Mouse (Mus musculus) forebrain, embryonic 15.5 days (tissue): Measurements from ENCODE around the gene Tfip11. TPM values are rescaled to one million over a fixed set of nuclear protein-coding genes. Genes with fewer than 3 reads are reported as not detected.
A peak's percentile ranks its signal among the peaks of the same experiment; 100 is the strongest.
"Not testable (repeated sequence)": the region's sequence is repeated elsewhere in the genome, so short reads cannot be mapped to it uniquely, and the experiment has no call there.

Experiments
- ATAC-seq: fragments of 200-750 bp; cut with Nextera tagmentation; replicated peaks from 2 replicates; pipeline ENCODE4 v1.8.0; 2017; ENCODE audit warnings: mild to moderate bottlenecking, moderate TSS enrichment, moderate library complexity
- H3K27ac ChIP-seq: fragments of 300-500 bp; sonication (generic); replicated peaks from 2 replicates; pipeline ENCODE4 v1.5.1; 2015; ENCODE audit warnings: mild to moderate bottlenecking, inconsistent platforms
- H3K27me3 ChIP-seq: fragments of 300-500 bp; sonication (generic); 2 replicates; pipeline ENCODE4 v1.6.1; 2015; ENCODE audit warnings: inconsistent platforms
- H3K36me3 ChIP-seq: fragments of 300-500 bp; sonication (generic); 2 replicates; pipeline ENCODE4 v1.6.1; 2015; ENCODE audit warnings: mild to moderate bottlenecking, inconsistent platforms
- H3K4me1 ChIP-seq: fragments of 300-500 bp; sonication (generic); 2 replicates; pipeline ENCODE4 v1.6.1; 2015; ENCODE audit warnings: inconsistent platforms
- H3K4me2 ChIP-seq: fragments of 300-500 bp; sonication (generic); replicated peaks from 2 replicates; pipeline ENCODE4 v1.6.1; 2015; ENCODE audit warnings: mild to moderate bottlenecking, inconsistent platforms
- H3K4me3 ChIP-seq: fragments of 300-500 bp; sonication (generic); 2 replicates; pipeline ENCODE4 v1.5.1; 2015; ENCODE audit warnings: mild to moderate bottlenecking, inconsistent platforms
- H3K9ac ChIP-seq: fragments of 300-500 bp; sonication (generic); replicated peaks from 2 replicates; pipeline ENCODE4 v1.6.1; 2015; ENCODE audit warnings: mild to moderate bottlenecking, inconsistent platforms
- H3K9me3 ChIP-seq: fragments of 300-500 bp; sonication (generic); 2 replicates; pipeline ENCODE4 v1.6.1; 2016; ENCODE audit warnings: inconsistent platforms
- WGBS: fragments of 180-500 bp; shearing (Covaris S2); methylation state at CpG from one replicate; pipeline ENCODE4 v1.1.7; 2015; ENCODE audit warnings: mixed read lengths; 5-methylcytosine and 5-hydroxymethylcytosine counted together
- polyA plus RNA-seq: library from polyadenylated mRNA; unstranded; fragments of >200 nt; fragmentation: Nextera tagmentation; extraction: Ambion mirVana; gene quantifications from 2 replicates; pipeline ENCODE4 v1.2.1, GENCODE M21; 2015

Gene Tfip11
- polyA plus RNA-seq, 1 experiment from 2014 or later = 34.4 TPM

GRCm38 (mm10) chr5:112305842-112306241 lies 20.3 kb upstream of the Tfip11 start:
- no peak for ATAC-seq
- no peak overlapping the region for H3K9ac ChIP-seq
- no peak overlapping the region for H3K27ac ChIP-seq
- no peaks in the 10 kb centered on the region for H3K4me1 ChIP-seq
- no peaks in the 10 kb centered on the region for H3K27me3 ChIP-seq
- H3K4me2 ChIP-seq = no peak overlapping the region
- H3K4me3 ChIP-seq = no peak overlapping the region
- no peaks in the 10 kb centered on the region for H3K9me3 ChIP-seq
- WGBS = 65% methylated on average over 5 of the region's 5 CpGs
- H3K36me3 ChIP-seq = peaks cover 15% of the 10 kb centered on the region

GRCm38 (mm10) chr5:112313222-112313885 lies 12.8 kb upstream of the Tfip11 start:
- 52% methylated on average over 11 of the region's 11 CpGs for WGBS
- Histone ChIP-seq H3K27me3 (no peaks in the 10 kb centered on the region), H3K36me3 (peaks cover 19% of the 10 kb centered on the region), H3K4me2 (no peak overlapping the region), H3K4me3 (no peak overlapping the region), H3K9ac (no peak overlapping the region), H3K4me1 (no peaks in the 10 kb centered on the region), H3K9me3 (no peaks in the 10 kb centered on the region), H3K27ac (peak overlapping the region; percentile 52)
- ATAC-seq = no peak

GRCm38 (mm10) chr5:112316468-112316867 lies 9.7 kb upstream of the Tfip11 start:
- ATAC-seq = no peak
- Histone ChIP-seq H3K4me1 (no peaks in the 10 kb centered on the region), H3K36me3 (peaks cover 13% of the 10 kb centered on the region; the same call in 1 of the 2 replicates), H3K4me3 (no peak overlapping the region), H3K4me2 (no peak overlapping the region), H3K27ac (no peak overlapping the region), H3K9ac (no peak overlapping the region), H3K27me3 (no peaks in the 10 kb centered on the region), H3K9me3 (no peaks in the 10 kb centered on the region)
- 69% methylated on average over 5 of the region's 5 CpGs for WGBS

- H3K4me1 ChIP-seq = no peaks in the 10 kb centered on the region
- ATAC-seq = no peak
- no peaks in the 10 kb centered on the region for H3K9me3 ChIP-seq
- no peak overlapping the region for H3K4me2 ChIP-seq
- no peak overlapping the region for H3K4me3 ChIP-seq
- H3K27ac ChIP-seq = no peak overlapping the region
- no peaks in the 10 kb centered on the region for H3K27me3 ChIP-seq
- H3K36me3 ChIP-seq = peaks cover 13% of the 10 kb centered on the region; the same call in 1 of the 2 replicates
- H3K9ac ChIP-seq = no peak overlapping the region
- WGBS = 74% methylated on average over 5 of the region's 5 CpGs
These were observed 8.8 kb upstream of the Tfip11 start for GRCm38 (mm10) chr5:112317328-112317727.

- H3K27me3 ChIP-seq, H3K4me2 ChIP-seq, H3K9me3 ChIP-seq, H3K4me3 ChIP-seq, H3K9ac ChIP-seq, ATAC-seq, H3K4me1 ChIP-seq, H3K27ac ChIP-seq: not testable (repeated sequence)
- peaks cover 13% of the 10 kb centered on the region; the same call in 1 of the 2 replicates for H3K36me3 ChIP-seq
- WGBS = 58% methylated on average over 2 of the region's 2 CpGs
These were observed 6.8 kb upstream of the Tfip11 start for GRCm38 (mm10) chr5:112319343-112319742.

GRCm38 (mm10) chr5:112320379-112320778 lies 5.8 kb upstream of the Tfip11 start:
- Histone ChIP-seq H3K27me3 (no peaks in the 10 kb centered on the region), H3K9me3 (no peaks in the 10 kb centered on the region), H3K36me3 (peaks cover 5% of the 10 kb centered on the region; the same call in 1 of the 2 replicates), H3K9ac (no peak overlapping the region), H3K27ac (no peak overlapping the region), H3K4me2 (no peak overlapping the region), H3K4me1 (peaks cover 2% of the 10 kb centered on the region), H3K4me3 (no peak overlapping the region)
- no peak for ATAC-seq
- WGBS = 72% methylated on average over 5 of the region's 5 CpGs

- no peak for ATAC-seq
- Histone ChIP-seq H3K4me3 (no peak overlapping the region), H3K27ac (no peak overlapping the region), H3K4me1 (peaks cover 7% of the 10 kb centered on the region), H3K9me3 (no peaks in the 10 kb centered on the region), H3K36me3 (no peaks in the 10 kb centered on the region), H3K4me2 (no peak overlapping the region), H3K9ac (no peak overlapping the region), H3K27me3 (no peaks in the 10 kb centered on the region)
- 61% methylated on average over 6 of the region's 6 CpGs for WGBS
These were observed 5.2 kb upstream of the Tfip11 start for GRCm38 (mm10) chr5:112320936-112321335.

GRCm38 (mm10) chr5:112321376-112321775 lies 4.8 kb upstream of the Tfip11 start:
- no peak overlapping the region for H3K9ac ChIP-seq
- H3K4me2 ChIP-seq = no peak overlapping the region
- H3K27me3 ChIP-seq = no peaks in the 10 kb centered on the region
- no peaks in the 10 kb centered on the region for H3K36me3 ChIP-seq
- peaks cover 7% of the 10 kb centered on the region for H3K4me1 ChIP-seq
- H3K9me3 ChIP-seq = no peaks in the 10 kb centered on the region
- no peak overlapping the region for H3K4me3 ChIP-seq
- no peak overlapping the region for H3K27ac ChIP-seq
- no peak for ATAC-seq
- 74% methylated on average over 4 of the region's 4 CpGs for WGBS

GRCm38 (mm10) chr5:112323246-112323645 lies 2.9 kb upstream of the Tfip11 start:
- H3K4me2 ChIP-seq = no peak overlapping the region
- H3K27ac ChIP-seq = no peak overlapping the region
- no peaks in the 10 kb centered on the region for H3K36me3 ChIP-seq
- no peak overlapping the region for H3K9ac ChIP-seq
- H3K4me1 ChIP-seq = peaks cover 18% of the 10 kb centered on the region
- WGBS = 86% methylated on average over 6 of the region's 6 CpGs
- no peaks in the 10 kb centered on the region for H3K9me3 ChIP-seq
- H3K27me3 ChIP-seq = no peaks in the 10 kb centered on the region
- no peak for ATAC-seq
- H3K4me3 ChIP-seq = no peak overlapping the region

GRCm38 (mm10) chr5:112324637-112325545 lies 1.3 kb upstream of the Tfip11 start:
- Histone ChIP-seq H3K4me3 (peak overlapping the region; percentile 96; the same call in 1 of the 2 replicates), H3K9ac (no peak overlapping the region), H3K4me1 (peaks cover 18% of the 10 kb centered on the region), H3K27me3 (no peaks in the 10 kb centered on the region), H3K36me3 (peaks cover 7% of the 10 kb centered on the region), H3K4me2 (peak overlapping the region; percentile 74), H3K9me3 (no peaks in the 10 kb centered on the region), H3K27ac (no peak overlapping the region)
- 36% methylated on average over 24 of the region's 24 CpGs for WGBS
- ATAC-seq = 0 out of 2 replicates have a peak, but pooled peaks have one; percentile 18

- WGBS = under 1% methylated on average over 32 of the region's 33 CpGs
- Histone ChIP-seq H3K9me3 (no peaks in the 10 kb centered on the region), H3K9ac (peak overlapping the region; percentile 79), H3K36me3 (peaks cover 22% of the 10 kb centered on the region), H3K4me3 (peak overlapping the region; percentile 96), H3K4me2 (peak overlapping the region; percentile 74), H3K27ac (peak overlapping the region; percentile 91), H3K27me3 (no peaks in the 10 kb centered on the region), H3K4me1 (peaks cover 18% of the 10 kb centered on the region)
- peak; percentile 32 for ATAC-seq
These were observed 370 bp downstream of the Tfip11 start for GRCm38 (mm10) chr5:112326446-112327009.

GRCm38 (mm10) chr5:112327854-112328253 lies 1.7 kb downstream of the Tfip11 start:
- no peak for ATAC-seq
- Histone ChIP-seq H3K27ac (no peak overlapping the region), H3K36me3 (peaks cover 35% of the 10 kb centered on the region), H3K4me1 (peaks cover 18% of the 10 kb centered on the region), H3K9me3 (no peaks in the 10 kb centered on the region), H3K9ac (no peak overlapping the region), H3K4me3 (no peak overlapping the region), H3K27me3 (no peaks in the 10 kb centered on the region), H3K4me2 (no peak overlapping the region)
- 93% methylated on average over 15 of the region's 15 CpGs for WGBS
